ENCODE assay signal across 8 mouse cellular contexts in the genomic region with DNA sequence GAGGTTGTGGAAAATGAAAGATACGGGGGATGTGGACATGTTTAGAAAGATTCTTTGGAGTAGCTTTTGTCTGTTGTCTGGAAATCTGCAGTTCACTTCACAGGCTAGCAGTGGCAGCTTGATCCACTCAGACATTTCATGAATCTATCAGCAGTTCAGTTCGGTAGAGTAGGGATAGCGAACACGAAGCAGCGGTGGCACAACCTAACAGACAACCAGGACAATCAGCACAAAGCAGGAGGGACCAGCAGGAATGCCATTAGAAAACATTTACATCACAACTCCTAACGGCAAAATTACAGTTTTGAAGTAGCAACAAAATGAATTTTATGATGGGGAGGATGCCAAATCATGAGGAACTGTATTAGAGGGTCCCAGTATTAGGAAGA. TPM values are rescaled to one million over a fixed set of nuclear protein-coding genes. Genes with fewer than 3 reads are reported as not detected.
DNase-seq lines count a peak whose midpoint lies in the region; ATAC-seq and TF ChIP-seq lines count a peak whose summit lies in the region.

No protein-coding gene starts in this region.

- H3K27me3 ChIP-seq in cerebellum, adult 2 months (ENCODE audit: control insufficient read depth, insufficient read depth, low read length) = no peaks in the 10 kb centered on the region
- H3K27me3 ChIP-seq in thymus, adult 2 months (ENCODE audit: control insufficient read depth, insufficient read depth, low read length) = no peaks in the 10 kb centered on the region
- no peaks in the 10 kb centered on the region for H3K27me3 ChIP-seq in liver, embryonic 13.5 days

- no peak for TF ChIP-seq CTCF in cerebellum, adult 2 months (IDR thresholded peaks at IDR 0.05; ENCODE audit: borderline replicate concordance, insufficient read depth, low read depth, low read length)
- no peak for TF ChIP-seq CTCF in thymus, adult 2 months (IDR thresholded peaks at IDR 0.05; ENCODE audit: borderline replicate concordance, control insufficient read depth, extremely low read depth, insufficient read depth, low read length, poor library complexity)

- H3K4me1 ChIP-seq in cerebellum, adult 2 months (ENCODE audit: control insufficient read depth, insufficient read depth, low read length) = 0 out of 2 replicates have a peak, but pooled peaks cover 3% of the 10 kb centered on the region
- H3K4me1 ChIP-seq in thymus, adult 2 months (replicated peaks; ENCODE audit: control insufficient read depth, insufficient read depth, low read length) = peaks cover 5% of the 10 kb centered on the region; the same call in 1 of the 2 replicates
- H3K4me1 ChIP-seq in liver, embryonic 13.5 days (replicated peaks) = peaks cover 39% of the 10 kb centered on the region

- TF ChIP-seq POLR2A in cerebellum, adult 2 months (IDR thresholded peaks at IDR 0.05; ENCODE audit: borderline replicate concordance, insufficient read depth, low read length) = no peak
- TF ChIP-seq POLR2A in thymus, adult 2 months (IDR thresholded peaks at IDR 0.05; ENCODE audit: control insufficient read depth, extremely low read depth, insufficient read depth, low read length, poor library complexity) = no peak

- H3K36me3 ChIP-seq in thymus, adult 2 months (ENCODE audit: control insufficient read depth, insufficient read depth, low read length) = peaks cover 17% of the 10 kb centered on the region
- peaks cover 37% of the 10 kb centered on the region for H3K36me3 ChIP-seq in liver, embryonic 13.5 days

- H3K27ac ChIP-seq in cerebellum, adult 2 months (ENCODE audit: insufficient read depth, low read length) = peak overlapping the region; percentile 79
- peak overlapping the region; percentile 24; the same call in 1 of the 2 replicates for H3K27ac ChIP-seq in thymus, adult 2 months (ENCODE audit: control insufficient read depth, insufficient read depth, low read length)
- H3K27ac ChIP-seq in liver, embryonic 13.5 days = peak overlapping the region; percentile 95

- no peak for ATAC-seq in cerebellum, adult (ENCODE audit: insufficient number of reproducible peaks, low FRiP score, low TSS enrichment)
- no peak for ATAC-seq in liver, embryonic 13.5 days (ENCODE audit: low read depth)

- peak overlapping the region; percentile 90 for H3K9ac ChIP-seq in liver, embryonic 13.5 days

- no peak for DNase-seq in cerebellum, adult 2 months
- no peak for DNase-seq in thymus, adult 2 months
- no peak for DNase-seq in thymus, postnatal 36 days
- no peak for DNase-seq in liver, embryonic 13.5 days
- no peak for DNase-seq in thymus, postnatal 14 days
- DNase-seq in right cerebral cortex, postnatal 10 days (ENCODE audit: low spot score in 2 of 2) = no peak
- no peak for DNase-seq in adrenal gland, adult 2 months

- no peak overlapping the region for H3K4me3 ChIP-seq in cerebellum, adult 2 months (replicated peaks; ENCODE audit: insufficient read depth, low read depth, low read length)
- H3K4me3 ChIP-seq in thymus, adult 2 months (ENCODE audit: control insufficient read depth, insufficient read depth, low read length) = no peak overlapping the region
- H3K4me3 ChIP-seq in liver, embryonic 13.5 days (replicated peaks) = peak overlapping the region; percentile 89

- WGBS in cerebellum, adult 2 months = 72% methylated on average over 6 of the region's 6 CpGs
- WGBS in thymus, adult 2 months = 79% methylated on average over 6 of the region's 6 CpGs
- 61% methylated on average over 6 of the region's 6 CpGs for WGBS in liver, embryonic 13.5 days (ENCODE audit: insufficient replicate concordance)

- H3K4me2 ChIP-seq in liver, embryonic 13.5 days = peak overlapping the region; percentile 87

- no peaks in the 10 kb centered on the region for H3K9me3 ChIP-seq in liver, embryonic 13.5 days (replicated peaks)

RNA-seq across cellular contexts. Expression of gene B3gat3, which starts 0.5 kb away (rescaled TPM):
- polyA plus RNA-seq in cerebellum, adult 2 months (2012; rRNA removed) = 224 and 238 TPM in 2 replicates
- 102 and 106 TPM in 2 replicates for polyA plus RNA-seq in thymus, adult 2 months (2012; rRNA removed)
- polyA plus RNA-seq in liver, embryonic 13.5 days (2015; fragmentation: Nextera tagmentation; extraction: Ambion mirVana) = 20.1 and 22.8 TPM in 2 replicates
- 10 to 100 TPM; 57.0 to 70.5 TPM for total RNA-seq in adrenal gland, adult 2 months (2021)
- 147 and 159 TPM in 2 replicates for polyA plus RNA-seq in adrenal gland, adult 2 months (2012; rRNA removed)

RNA-seq across cellular contexts. Expression of gene Rom1, which starts 9.5 kb away (rescaled TPM):
- 24.1 and 24.2 TPM in 2 replicates for polyA plus RNA-seq in cerebellum, adult 2 months (2012; rRNA removed)
- polyA plus RNA-seq in thymus, adult 2 months (2012; rRNA removed) = 11.9 and 13.5 TPM in 2 replicates
- 2.7 and 2.8 TPM in 2 replicates for polyA plus RNA-seq in liver, embryonic 13.5 days (2015; fragmentation: Nextera tagmentation; extraction: Ambion mirVana)
- total RNA-seq in adrenal gland, adult 2 months (2021) = 10 to 100 TPM; 37.0 to 46.9 TPM
- polyA plus RNA-seq in adrenal gland, adult 2 months (2012; rRNA removed) = 105 and 116 TPM in 2 replicates

RNA-seq across cellular contexts. Expression of gene Eml3, which starts 9.7 kb away (rescaled TPM):
- polyA plus RNA-seq in cerebellum, adult 2 months (2012; rRNA removed) = 40.2 and 45.0 TPM in 2 replicates
- polyA plus RNA-seq in thymus, adult 2 months (2012; rRNA removed) = 72.3 and 73.1 TPM in 2 replicates
- 14.4 and 15.2 TPM in 2 replicates for polyA plus RNA-seq in liver, embryonic 13.5 days (2015; fragmentation: Nextera tagmentation; extraction: Ambion mirVana)
- 10 to 100 TPM; 39.7 to 51.0 TPM for total RNA-seq in adrenal gland, adult 2 months (2021)
- 70.6 and 80.7 TPM in 2 replicates for polyA plus RNA-seq in adrenal gland, adult 2 months (2012; rRNA removed)

RNA-seq across cellular contexts. Expression of gene Ganab, which starts 21.8 kb away (rescaled TPM):
- polyA plus RNA-seq in cerebellum, adult 2 months (2012; rRNA removed) = 105 and 116 TPM in 2 replicates
- 203 and 219 TPM in 2 replicates for polyA plus RNA-seq in thymus, adult 2 months (2012; rRNA removed)
- 41.4 and 52.7 TPM in 2 replicates for polyA plus RNA-seq in liver, embryonic 13.5 days (2015; fragmentation: Nextera tagmentation; extraction: Ambion mirVana)
- total RNA-seq in adrenal gland, adult 2 months (2021) = 100 to 1,000 TPM; 172 to 199 TPM
- 77.2 and 98.7 TPM in 2 replicates for polyA plus RNA-seq in adrenal gland, adult 2 months (2012; rRNA removed)

RNA-seq across cellular contexts. Expression of gene Mta2, which starts 22.0 kb away (rescaled TPM):
- polyA plus RNA-seq in cerebellum, adult 2 months (2012; rRNA removed) = 30.9 and 33.9 TPM in 2 replicates
- 79.6 and 92.0 TPM in 2 replicates for polyA plus RNA-seq in thymus, adult 2 months (2012; rRNA removed)
- 99.5 and 114 TPM in 2 replicates for polyA plus RNA-seq in liver, embryonic 13.5 days (2015; fragmentation: Nextera tagmentation; extraction: Ambion mirVana)
- 10 to 100 TPM; 81.8 to 86.1 TPM for total RNA-seq in adrenal gland, adult 2 months (2021)
- polyA plus RNA-seq in adrenal gland, adult 2 months (2012; rRNA removed) = 15.9 and 20.6 TPM in 2 replicates

Comparison
In these comparisons a context has a peak if more than half of its experiments do, and no peak if none do; other contexts are left out.
1. H3K27ac ChIP-seq: peak in every context shown above with its lines; median percentile 95 in liver, embryonic 13.5 days; 79 in cerebellum, adult 2 months; 24 in thymus, adult 2 months.